Mouse (Mus musculus) erythroblast, embryonic 14.5 days (primary cell): Measurements from ENCODE around the gene Igfbp6.

Experiments used
- GATA1 ChIP-seq: IDR thresholded peaks from 2 replicates; pipeline ENCODE4 v1.6.1; 2012; ENCODE audit warnings: low read length, inconsistent platforms, mixed read lengths
- TAL1 ChIP-seq: IDR thresholded peaks from 3 replicates; pipeline ENCODE4 v1.6.1; 2012; ENCODE audit warnings: low read length, inconsistent platforms, mixed read lengths

- TF ChIP-seq GATA1 (no peak), TAL1 (no peak)
Measured at GRCm38 (mm10) chr15:102097147-102097915, 46.8 kb upstream of the Igfbp6 start.
